Mouse (Mus musculus): Measurements from ENCODE around the gene Gmds.

GRCm38 (mm10) chr13:32046961-32047360 is 291.6 kb downstream of the Gmds start:
- TF ChIP-seq CTCF (IDR thresholded peaks at IDR 0.05; ENCODE audit: extremely low read depth, insufficient read length, insufficient replicate concordance, low read depth, low read length) (no peak), POLR2A (IDR thresholded peaks at IDR 0.05; ENCODE audit: low read depth, low read length) (no peak)
